Mouse (Mus musculus) adrenal gland, postnatal 14 days (tissue): ENCODE results near the gene Rab11a. TPM values are rescaled to one million over a fixed set of nuclear protein-coding genes. Genes with fewer than 3 reads are reported as not detected.
"Not testable (repeated sequence)": the region's sequence is repeated elsewhere in the genome, so short reads cannot be mapped to it uniquely, and the experiment has no call there.

Experiments used
- DNase-seq: peaks from one replicate; pipeline ENCODE4 v3.0.0; 2021; ENCODE audit warnings: mixed read lengths
- total RNA-seq: library from RNA; stranded (reverse); gene quantifications from 2 replicates; pipeline ENCODE4 v1.2.3, GENCODE M21; 2021

Gene Rab11a
- total RNA-seq, 1 experiment from 2014 or later: 226 TPM

- DNase-seq: no peak
Observed at GRCm38 (mm10) chr9:64747735-64748134, 10.2 kb upstream of the Rab11a start.

GRCm38 (mm10) chr9:64742453-64742852, 4.9 kb upstream of the Rab11a start:
- no peak for DNase-seq

- no peak for DNase-seq
Observed at GRCm38 (mm10) chr9:64739001-64739400, 1.4 kb upstream of the Rab11a start.

- peak; percentile 78 for DNase-seq
Observed at GRCm38 (mm10) chr9:64736639-64737405, 736 bp downstream of the Rab11a start.

GRCm38 (mm10) chr9:64736076-64736638, 1.4 kb downstream of the Rab11a start:
- no peak for DNase-seq

- DNase-seq: not testable (repeated sequence)
Observed at GRCm38 (mm10) chr9:64734992-64735391, 2.6 kb downstream of the Rab11a start.

GRCm38 (mm10) chr9:64734166-64734565, 3.4 kb downstream of the Rab11a start:
- no peak for DNase-seq

- DNase-seq: no peak
Observed at GRCm38 (mm10) chr9:64731029-64731560, 6.5 kb downstream of the Rab11a start.

GRCm38 (mm10) chr9:64726454-64726853, 11.1 kb downstream of the Rab11a start:
- no peak for DNase-seq

- DNase-seq: no peak
Observed at GRCm38 (mm10) chr9:64719526-64720163, 17.9 kb downstream of the Rab11a start.

GRCm38 (mm10) chr9:64710291-64710690, 27.3 kb downstream of the Rab11a start:
- not testable (repeated sequence) for DNase-seq

- DNase-seq: no peak
Observed at GRCm38 (mm10) chr9:64704073-64704840, 33.3 kb downstream of the Rab11a start.

GRCm38 (mm10) chr9:64703420-64703965, 34.1 kb downstream of the Rab11a start:
- DNase-seq: no peak

- DNase-seq: no peak
Observed at GRCm38 (mm10) chr9:64702937-64703336, 34.6 kb downstream of the Rab11a start.

GRCm38 (mm10) chr9:64702391-64702790, 35.2 kb downstream of the Rab11a start:
- no peak for DNase-seq

GRCm38 (mm10) chr9:64701651-64702050, 35.9 kb downstream of the Rab11a start:
- no peak for DNase-seq

- DNase-seq: no peak
Observed at GRCm38 (mm10) chr9:64700451-64701311, 36.9 kb downstream of the Rab11a start.

- DNase-seq: no peak
Observed at GRCm38 (mm10) chr9:64698586-64698985, 39.0 kb downstream of the Rab11a start.

- no peak for DNase-seq
Observed at GRCm38 (mm10) chr9:64697677-64698076, 39.9 kb downstream of the Rab11a start.

- no peak for DNase-seq
Observed at GRCm38 (mm10) chr9:64697006-64697405, 40.6 kb downstream of the Rab11a start.

GRCm38 (mm10) chr9:64696404-64696803, 41.2 kb downstream of the Rab11a start:
- peak; percentile 27 for DNase-seq
